Comparison of ENCODE assay signal across 8 mouse cellular contexts in the genomic region with DNA sequence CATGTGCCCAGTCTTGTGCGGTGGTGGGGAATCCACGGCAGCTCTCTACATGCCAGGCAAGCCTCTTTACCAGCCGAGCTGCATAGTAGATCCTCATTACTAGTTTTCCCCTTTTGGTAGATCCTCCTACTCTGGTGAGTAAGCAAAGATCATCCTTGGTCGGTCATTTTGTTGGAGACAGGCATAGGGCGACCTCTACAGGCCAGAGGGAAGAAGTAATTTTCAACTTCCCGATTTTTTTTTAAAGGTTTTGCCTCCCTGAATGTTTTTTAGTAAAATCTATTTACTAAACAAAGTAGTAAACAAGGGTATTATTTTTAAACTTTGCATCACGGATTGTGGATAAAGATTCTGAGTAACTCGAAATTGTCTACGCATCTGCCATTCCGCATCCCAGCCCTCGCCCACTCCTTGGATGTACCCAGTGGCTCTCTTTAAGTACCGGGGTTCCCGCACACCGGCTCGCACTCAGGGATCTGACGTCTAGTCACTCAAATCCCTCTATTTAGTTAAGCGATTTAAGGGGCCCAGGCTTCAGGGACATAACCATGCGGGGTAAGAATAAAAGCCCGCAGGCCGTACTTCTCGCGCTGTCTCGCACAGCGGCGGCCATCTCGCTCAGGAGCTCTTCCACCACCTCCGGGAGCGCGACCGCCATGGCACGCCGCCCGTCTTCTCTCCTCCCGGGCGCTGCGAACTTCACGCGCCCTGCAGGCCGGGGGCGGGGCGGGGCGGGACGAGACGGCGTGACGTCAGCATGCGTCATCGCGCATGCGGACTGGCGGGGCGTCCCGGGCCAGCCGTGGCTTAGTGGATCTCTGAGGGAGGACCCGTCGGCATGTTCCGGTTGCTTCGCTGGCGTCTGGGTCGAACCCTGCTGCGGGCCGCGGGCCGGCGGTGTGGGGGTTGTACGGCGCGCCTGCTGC. TPM values are rescaled to one million over a fixed set of nuclear protein-coding genes. Genes with fewer than 3 reads are reported as not detected.
DNase-seq lines count a peak whose midpoint lies in the region; ATAC-seq and TF ChIP-seq lines count a peak whose summit lies in the region.

A gene (minus strand): TSS at position 701 of the 926 bp plus-strand sequence.
A gene (plus strand): TSS at position 799 of the 926 bp plus-strand sequence.

- in situ Hi-C loops in Patski (cut with MboI; ENCODE audit: low pct_unique_long_range_greater_than_20kb) = loop anchor here (5.0 kb wide), 1 partner anchor 329 kb away; no protein-coding TSS in a partner anchor

- WGBS in hindbrain, embryonic 13.5 days = under 1% methylated on average over 61 of the region's 68 CpGs

- peak within 1 kb of the TSS; percentile 89 for H3K9ac ChIP-seq in hindbrain, embryonic 13.5 days

- H3K9me3 ChIP-seq in hindbrain, embryonic 13.5 days = no peaks in the 10 kb centered on the region

- peak; percentile 78 for ATAC-seq in Patski
- ATAC-seq in hindbrain, embryonic 13.5 days (ENCODE audit: low FRiP score) = peak; percentile 97

- TF ChIP-seq CTCF in Patski (IDR thresholded peaks at IDR 0.05) = peak; percentile 76

- H3K36me3 ChIP-seq in hindbrain, embryonic 13.5 days = peaks cover 25% of the 10 kb centered on the region

- CTCF ChIA-PET in Patski (lab: Charles Lee) = interaction anchor here (0.6 to 2.4 kb wide), 8 partner anchors 15 to 232 kb away, joined by 3 to 22 read pairs (median 4); no protein-coding TSS in a partner anchor

- H3K27ac ChIP-seq in hindbrain, embryonic 13.5 days = peak within 1 kb of the TSS; percentile 93

- POLR2A ChIA-PET in Patski (lab: Charles Lee) = interaction anchor here (1.1 to 1.2 kb wide), 3 partner anchors 233 to 350 kb away, joined by 3 to 4 read pairs (median 3); no protein-coding TSS in a partner anchor

- peaks cover 14% of the 10 kb centered on the region for H3K4me1 ChIP-seq in hindbrain, embryonic 13.5 days (replicated peaks)

- H3K4me2 ChIP-seq in hindbrain, embryonic 13.5 days = peak within 1 kb of the TSS; percentile 72

- H3K27me3 ChIP-seq in Patski = no peaks in the 10 kb centered on the region
- no peaks in the 10 kb centered on the region for H3K27me3 ChIP-seq in hindbrain, embryonic 13.5 days

- H3K4me3 ChIP-seq in hindbrain, embryonic 13.5 days = peak within 1 kb of the TSS; percentile 94

- DNase-seq in Patski (ENCODE audit: low read depth, low spot score) = peak; percentile 59
- peak; percentile 97 for DNase-seq in cerebellum, postnatal 14 days
- peak; percentile 84 to 88 for DNase-seq in frontal cortex, postnatal 14 days (ENCODE audit: low spot score in 2 of 2)
- DNase-seq in layer of hippocampus, postnatal 25 days (ENCODE audit: extremely low spot score in 1 of 2, low spot score in 1 of 2) = peak; percentile 86 to 90
- peak; percentile 90 for DNase-seq in lung, postnatal 25 days (ENCODE audit: low spot score)
- peak; percentile 91 for DNase-seq in retina, embryonic 14.5 days (ENCODE audit: low spot score)
- peak; percentile 94 for DNase-seq in thymus, postnatal 4 days

RNA-seq across cellular contexts. Expression of the first gene that starts in this region (rescaled TPM):
- 24.8 TPM for polyA plus RNA-seq in Patski (2021)
- 16.1 and 16.4 TPM in 2 replicates for polyA plus RNA-seq in hindbrain, embryonic 13.5 days (2015; fragmentation: Nextera tagmentation; extraction: Ambion mirVana)
- 10 to 100 TPM; 14.2 to 16.0 TPM for total RNA-seq in layer of hippocampus, postnatal 25 days (2021)

RNA-seq across cellular contexts. Expression of the second gene that starts in this region (rescaled TPM):
- 25.7 TPM for polyA plus RNA-seq in Patski (2021)
- 37.5 and 40.2 TPM in 2 replicates for polyA plus RNA-seq in hindbrain, embryonic 13.5 days (2015; fragmentation: Nextera tagmentation; extraction: Ambion mirVana)
- total RNA-seq in layer of hippocampus, postnatal 25 days (2021) = 10 to 100 TPM; 76.6 to 86.4 TPM

Comparison
In these comparisons a context has a peak if more than half of its experiments do, and no peak if none do; other contexts are left out.
1. Peak in every context shown above with its lines: DNase-seq, ATAC-seq, H3K4me3 ChIP-seq and H3K27ac ChIP-seq.